Mouse (Mus musculus): ENCODE data around the gene Siglece. TPM values are rescaled to one million over a fixed set of nuclear protein-coding genes. Genes with fewer than 3 reads are reported as not detected.
A peak's percentile ranks its signal among the peaks of the same experiment; 100 is the strongest.
"Not testable (repeated sequence)": the region's sequence is repeated elsewhere in the genome, so short reads cannot be mapped to it uniquely, and the experiment has no call there.

Gene Siglece
- polyA plus RNA-seq (2016; fragmentation: Nextera tagmentation; extraction: Ambion mirVana), result 0.16 and 0.66 TPM in 2 replicates

- H3K4me3 ChIP-seq, result no peak within 1 kb of the TSS
- H3K9me3 ChIP-seq (replicated peaks), result no peaks in the 10 kb centered on the region
- no peaks in the 10 kb centered on the region for H3K4me1 ChIP-seq
- DNase-seq (ENCODE audit: low spot score), result no peak
- no peaks in the 10 kb centered on the region for H3K36me3 ChIP-seq
- H3K27me3 ChIP-seq (ENCODE audit: low read depth, poor library complexity, severe bottlenecking), result no peaks in the 10 kb centered on the region
- no peak within 1 kb of the TSS for H3K27ac ChIP-seq (replicated peaks)
- 89% methylated on average over 1 of the region's 1 CpGs for WGBS
Observed at GRCm38 (mm10) chr7:43660002-43660401, at the start of gene Siglece. Gene Siglece, minus strand, starts transcription at chr7:43660161.

GRCm38 (mm10) chr7:43690118-43690517, 30.2 kb upstream of the Siglece start, which contains the start of gene Klk14:
Gene Klk14, plus strand, starts transcription at chr7:43690418.
- DNase-seq (ENCODE audit: low spot score), result no peak

GRCm38 (mm10) chr7:43685088-43685487, 25.1 kb upstream of the Siglece start:
- no peak for DNase-seq (ENCODE audit: low spot score)
- Histone ChIP-seq H3K4me1 (peaks cover 4% of the 10 kb centered on the region; the same call in 1 of the 2 replicates), H3K9me3 (replicated peaks) (no peaks in the 10 kb centered on the region), H3K27ac (replicated peaks) (no peak overlapping the region), H3K36me3 (no peaks in the 10 kb centered on the region), H3K4me3 (no peak overlapping the region), H3K27me3 (ENCODE audit: low read depth, poor library complexity, severe bottlenecking) (no peaks in the 10 kb centered on the region)
- 74% methylated on average over 7 of the region's 7 CpGs for WGBS

More at GRCm38 (mm10) chr7:43690118-43690517, 30.2 kb upstream of the Siglece start, which contains the start of gene Klk14:
- Histone ChIP-seq H3K36me3 (no peaks in the 10 kb centered on the region), H3K27ac (replicated peaks) (no peak within 1 kb of the TSS), H3K4me3 (no peak within 1 kb of the TSS), H3K9me3 (replicated peaks) (peaks cover 6% of the 10 kb centered on the region; the same call in 1 of the 2 replicates), H3K27me3 (ENCODE audit: low read depth, poor library complexity, severe bottlenecking) (no peaks in the 10 kb centered on the region), H3K4me1 (peaks cover under 1% of the 10 kb centered on the region; the same call in 1 of the 2 replicates)

- not testable (repeated sequence) for H3K9me3 ChIP-seq (replicated peaks)
Observed at GRCm38 (mm10) chr7:43682511-43682910, 22.6 kb upstream of the Siglece start.

GRCm38 (mm10) chr7:43680960-43681359, 21.0 kb upstream of the Siglece start:
- Histone ChIP-seq H3K4me1 (peaks cover 4% of the 10 kb centered on the region; the same call in 1 of the 2 replicates), H3K27ac (replicated peaks) (no peak overlapping the region), H3K36me3 (peaks cover 26% of the 10 kb centered on the region), H3K9me3 (replicated peaks) (peaks cover 11% of the 10 kb centered on the region; the same call in 1 of the 2 replicates), H3K27me3 (ENCODE audit: low read depth, poor library complexity, severe bottlenecking) (no peaks in the 10 kb centered on the region), H3K4me3 (no peak overlapping the region)
- 17% methylated on average over 5 of the region's 5 CpGs for WGBS
- peak; percentile 68 for DNase-seq (ENCODE audit: low spot score)

More at GRCm38 (mm10) chr7:43682511-43682910, 22.6 kb upstream of the Siglece start:
- not testable (repeated sequence) for H3K4me1 ChIP-seq; DNase-seq (ENCODE audit: low spot score); H3K4me3 ChIP-seq; H3K27ac ChIP-seq (replicated peaks); H3K27me3 ChIP-seq (ENCODE audit: low read depth, poor library complexity, severe bottlenecking)
- peaks cover 11% of the 10 kb centered on the region for H3K36me3 ChIP-seq
- WGBS, result 17% methylated on average over 1 of the region's 1 CpGs

GRCm38 (mm10) chr7:43678517-43678916, 18.6 kb upstream of the Siglece start:
- Histone ChIP-seq H3K4me3 (no peak overlapping the region), H3K27ac (replicated peaks) (no peak overlapping the region), H3K9me3 (replicated peaks) (peaks cover 11% of the 10 kb centered on the region; the same call in 1 of the 2 replicates), H3K4me1 (no peaks in the 10 kb centered on the region), H3K27me3 (ENCODE audit: low read depth, poor library complexity, severe bottlenecking) (no peaks in the 10 kb centered on the region), H3K36me3 (peaks cover 46% of the 10 kb centered on the region)
- DNase-seq (ENCODE audit: low spot score), result peak; percentile 40

GRCm38 (mm10) chr7:43675091-43675490, 15.1 kb upstream of the Siglece start:
- no peak for DNase-seq (ENCODE audit: low spot score)
- no peak overlapping the region for H3K4me3 ChIP-seq
- no peak overlapping the region for H3K27ac ChIP-seq (replicated peaks)
- H3K27me3 ChIP-seq (ENCODE audit: low read depth, poor library complexity, severe bottlenecking), result no peaks in the 10 kb centered on the region
- peaks cover 46% of the 10 kb centered on the region for H3K36me3 ChIP-seq
- 90% methylated on average over 32 of the region's 32 CpGs for WGBS
- H3K9me3 ChIP-seq (replicated peaks), result peaks cover 11% of the 10 kb centered on the region; the same call in 1 of the 2 replicates
- H3K4me1 ChIP-seq, result peaks cover 14% of the 10 kb centered on the region

GRCm38 (mm10) chr7:43672581-43673260, 12.8 kb upstream of the Siglece start:
- H3K9me3 ChIP-seq (replicated peaks), result peaks cover 8% of the 10 kb centered on the region; the same call in 1 of the 2 replicates
- 20% methylated on average over 10 of the region's 10 CpGs for WGBS
- H3K36me3 ChIP-seq, result peaks cover 37% of the 10 kb centered on the region
- DNase-seq (ENCODE audit: low spot score), result peak; percentile 33
- no peaks in the 10 kb centered on the region for H3K27me3 ChIP-seq (ENCODE audit: low read depth, poor library complexity, severe bottlenecking)
- H3K4me1 ChIP-seq, result peaks cover 14% of the 10 kb centered on the region
- peak overlapping the region; percentile 73 for H3K4me3 ChIP-seq
- peak overlapping the region; percentile 88 for H3K27ac ChIP-seq (replicated peaks)

- peak within 1 kb of the TSS; percentile 88 for H3K27ac ChIP-seq (replicated peaks)
- peak within 1 kb of the TSS; percentile 73 for H3K4me3 ChIP-seq
- no peaks in the 10 kb centered on the region for H3K27me3 ChIP-seq (ENCODE audit: low read depth, poor library complexity, severe bottlenecking)
- peaks cover 14% of the 10 kb centered on the region for H3K4me1 ChIP-seq
- WGBS, result under 1% methylated on average over 26 of the region's 26 CpGs
- peaks cover 4% of the 10 kb centered on the region; the same call in 1 of the 2 replicates for H3K9me3 ChIP-seq (replicated peaks)
- DNase-seq (ENCODE audit: low spot score), result peak; percentile 83
- H3K36me3 ChIP-seq, result peaks cover 30% of the 10 kb centered on the region
Observed at GRCm38 (mm10) chr7:43671809-43672580, 12.0 kb upstream of the Siglece start, which contains the start of gene Ctu1. Gene Ctu1, plus strand, starts transcription at chr7:43672016.

GRCm38 (mm10) chr7:43671064-43671808, 11.3 kb upstream of the Siglece start:
- DNase-seq (ENCODE audit: low spot score), result no peak
- Histone ChIP-seq H3K9me3 (replicated peaks) (no peaks in the 10 kb centered on the region; the same call in 1 of the 2 replicates), H3K4me1 (peaks cover 14% of the 10 kb centered on the region), H3K27ac (replicated peaks) (peak overlapping the region; percentile 88), H3K27me3 (ENCODE audit: low read depth, poor library complexity, severe bottlenecking) (no peaks in the 10 kb centered on the region), H3K36me3 (peaks cover 22% of the 10 kb centered on the region), H3K4me3 (peak overlapping the region; percentile 73)
- WGBS, result 68% methylated on average over 11 of the region's 11 CpGs

- H3K36me3 ChIP-seq, result no peaks in the 10 kb centered on the region
- DNase-seq (ENCODE audit: low spot score), result peak; percentile 26
- peaks cover 14% of the 10 kb centered on the region for H3K4me1 ChIP-seq
- 22% methylated on average over 3 of the region's 3 CpGs for WGBS
- no peak overlapping the region for H3K27ac ChIP-seq (replicated peaks)
- no peak overlapping the region for H3K4me3 ChIP-seq
- H3K27me3 ChIP-seq (ENCODE audit: low read depth, poor library complexity, severe bottlenecking), result no peaks in the 10 kb centered on the region
- no peaks in the 10 kb centered on the region for H3K9me3 ChIP-seq (replicated peaks)
Observed at GRCm38 (mm10) chr7:43668582-43668981, 8.6 kb upstream of the Siglece start.

- WGBS, result 89% methylated on average over 4 of the region's 4 CpGs
- H3K27me3 ChIP-seq (ENCODE audit: low read depth, poor library complexity, severe bottlenecking); H3K9me3 ChIP-seq (replicated peaks); H3K27ac ChIP-seq (replicated peaks); H3K36me3 ChIP-seq; H3K4me3 ChIP-seq; H3K4me1 ChIP-seq; DNase-seq (ENCODE audit: low spot score): not testable (repeated sequence)
Observed at GRCm38 (mm10) chr7:43667221-43667620, 7.3 kb upstream of the Siglece start.
